Mouse (Mus musculus) brain, adult 10 weeks (tissue): ENCODE measurements around the gene Qtrt1. TPM values are rescaled to one million over a fixed set of nuclear protein-coding genes. Genes with fewer than 3 reads are reported as not detected.

Experiments used
- polyA plus RNA-seq: library from polyadenylated mRNA; stranded (reverse); fragments of 350-450 nt; fragmentation: Illumina TruSeq; extraction: RNeasy Lipid Tissue Mini Kit (QIAGEN cat#74804); gene quantifications from one replicate; pipeline ENCODE4 v1.2.3, GENCODE M21; 2015; ENCODE audit warnings: low read depth, low replicate concordance

The Qtrt1 gene
- 23.6 TPM for polyA plus RNA-seq

DNA sequence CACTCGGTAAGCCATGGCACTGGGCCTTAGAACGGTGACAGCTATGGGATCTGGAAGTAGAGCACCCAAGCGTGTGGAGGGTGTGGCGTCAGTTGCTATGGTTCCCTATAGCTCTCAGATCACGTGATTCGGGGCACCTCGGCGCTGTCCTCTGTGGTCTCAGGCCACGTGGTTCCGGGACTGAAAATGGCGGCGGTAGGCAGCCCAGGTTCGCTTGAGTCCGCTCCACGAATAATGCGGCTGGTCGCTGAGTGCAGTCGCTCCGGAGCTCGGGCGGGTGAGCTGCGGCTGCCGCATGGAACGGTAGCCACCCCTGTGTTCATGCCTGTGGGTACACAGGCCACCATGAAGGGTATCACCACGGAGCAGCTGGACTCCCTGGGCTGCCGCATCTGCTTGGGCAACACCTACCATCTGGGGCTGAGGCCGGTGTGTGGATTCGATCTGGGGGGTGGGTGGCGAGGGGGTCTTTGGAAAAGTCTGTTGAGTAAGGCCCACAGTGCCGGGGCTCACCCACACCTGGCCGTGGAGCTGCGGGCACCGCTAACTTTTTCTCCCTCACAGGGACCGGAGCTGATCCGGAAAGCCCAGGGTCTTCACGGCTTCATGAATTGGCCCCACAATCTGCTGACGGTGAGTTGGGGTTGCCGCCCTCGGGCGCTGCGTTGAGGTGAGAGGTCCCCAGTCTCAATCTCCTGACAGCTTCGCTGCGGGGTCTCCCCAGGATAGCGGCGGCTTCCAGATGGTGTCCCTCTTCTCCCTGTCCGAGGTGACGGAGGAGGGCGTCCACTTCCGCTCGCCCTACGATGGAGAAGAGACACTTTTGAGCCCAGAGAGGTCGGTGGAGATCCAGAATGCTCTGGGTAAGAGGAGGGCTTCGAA, at the start of gene Qtrt1:
Qtrt1 (plus strand) TSS at position 169 of the 882 bp plus-strand sequence.

DNA sequence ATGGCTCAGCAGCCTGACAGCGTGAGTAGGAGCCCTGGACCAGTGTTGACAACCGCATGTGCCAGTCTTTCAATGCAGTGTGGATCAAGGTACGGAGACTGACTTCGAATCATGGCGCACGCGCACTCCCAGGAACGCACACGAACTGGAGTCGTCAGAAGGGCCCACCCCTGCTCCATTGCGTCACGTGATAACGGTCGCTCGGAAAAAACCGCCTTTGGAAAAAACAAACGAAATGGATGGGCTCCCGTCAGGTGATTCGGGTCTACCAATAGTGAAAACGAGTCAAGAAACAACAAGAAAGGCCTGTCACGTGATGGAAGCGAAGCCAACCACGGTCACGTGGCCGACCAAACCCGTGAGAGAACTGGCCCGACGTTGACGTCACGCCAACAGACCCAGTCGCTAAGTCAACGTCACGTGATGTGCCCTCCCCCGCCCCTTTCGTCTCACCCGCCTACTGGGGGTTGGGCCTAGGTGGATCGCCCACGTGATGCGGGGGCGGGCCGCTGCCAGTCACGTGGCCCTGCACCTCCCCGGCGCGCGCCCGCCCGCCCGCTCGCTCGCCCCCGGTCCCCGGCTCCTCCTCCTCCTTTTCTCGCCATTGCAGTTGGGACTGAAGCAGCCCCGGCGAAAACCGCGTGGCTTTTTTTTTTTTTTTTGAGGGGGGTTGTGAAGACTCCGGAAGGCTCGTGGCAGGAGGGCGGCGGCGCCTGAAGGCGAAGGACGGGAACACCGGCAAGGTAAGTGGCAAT, 44.1 kb upstream of the Qtrt1 start, which contains the start of gene Ilf3:
Ilf3 (plus strand) TSS at position 515 of the 755 bp plus-strand sequence.

GRCm38 (mm10) chr9:21424631-21425555, 13.3 kb downstream of the Qtrt1 start, which contains the start of gene Dnm2:
Gene Dnm2, plus strand, starts transcription at chr9:21424908.

Other genes with a start within 250 kb of the Qtrt1 start
- 61.8 TPM for gene Pde4a, start 246.1 kb upstream of the Qtrt1 start, polyA plus RNA-seq
- 44.7 TPM for gene Keap1, start 172.5 kb upstream of the Qtrt1 start, polyA plus RNA-seq
- 15.2 TPM for gene S1pr5, start 163.4 kb upstream of the Qtrt1 start, polyA plus RNA-seq
- 43.8 TPM for gene Atg4d, start 146.5 kb upstream of the Qtrt1 start, polyA plus RNA-seq
- gene Kri1, start 123.9 kb upstream of the Qtrt1 start, polyA plus RNA-seq = 32.4 TPM
- gene Cdkn2d, start 120.4 kb upstream of the Qtrt1 start, polyA plus RNA-seq = 74.0 TPM
- 1.8 TPM for gene Ap1m2, start 99.5 kb upstream of the Qtrt1 start, polyA plus RNA-seq
- 41.5 TPM for gene Slc44a2, start 91.1 kb upstream of the Qtrt1 start, polyA plus RNA-seq
- 63.8 TPM for gene Ilf3, start 44.0 kb upstream of the Qtrt1 start, polyA plus RNA-seq
- gene Dnm2, start 13.1 kb downstream of the Qtrt1 start, polyA plus RNA-seq = 42.6 TPM
- gene Tmed1, start 98.4 kb downstream of the Qtrt1 start, polyA plus RNA-seq = 22.1 TPM
- 0.88 TPM for gene AB124611, start 114.3 kb downstream of the Qtrt1 start, polyA plus RNA-seq
- 48.7 TPM for gene Carm1, start 135.1 kb downstream of the Qtrt1 start, polyA plus RNA-seq
- gene Timm29, start 180.9 kb downstream of the Qtrt1 start, polyA plus RNA-seq = 49.5 TPM
- gene Yipf2, start 181.0 kb downstream of the Qtrt1 start, polyA plus RNA-seq = 24.2 TPM
- 58.5 TPM for gene Smarca4, start 204.3 kb downstream of the Qtrt1 start, polyA plus RNA-seq